Mouse (Mus musculus): ENCODE results near the gene Samd8. TPM values are rescaled to one million over a fixed set of nuclear protein-coding genes. Genes with fewer than 3 reads are reported as not detected.
A peak's percentile ranks its signal among the peaks of the same experiment; 100 is the strongest.

Gene Samd8
- total and polyA plus RNA-seq, 2 experiments from 2014 or later: 28.4 to 67.6 TPM

DNA sequence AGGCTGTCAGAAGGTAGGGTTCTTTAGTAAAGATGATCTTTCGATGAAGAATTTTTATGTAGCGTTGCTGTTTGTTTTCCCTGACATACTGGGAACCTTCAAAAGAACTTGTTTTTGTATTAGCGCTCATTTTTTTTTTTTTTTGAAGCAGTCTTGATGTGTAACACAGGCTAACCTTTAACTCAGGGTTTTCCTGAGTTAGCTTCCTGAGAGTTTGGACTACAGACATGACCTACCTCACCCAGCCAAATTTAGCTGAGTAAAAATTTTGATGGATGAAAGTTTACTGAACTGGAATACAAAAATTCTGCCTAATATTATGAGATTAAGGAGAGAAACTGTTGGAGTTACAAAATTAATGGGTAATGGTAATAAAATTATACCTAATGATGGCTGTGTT is 2.1 kb downstream of the Samd8 start:
- Histone ChIP-seq H3K4me1 (ENCODE audit: insufficient read depth) (peaks cover 9% of the 10 kb centered on the region), H3K27me3 (ENCODE audit: insufficient read depth, low read length) (no peaks in the 10 kb centered on the region), H3K4me3 (ENCODE audit: low read depth, low read length) (no peak overlapping the region), H3K9ac (peak overlapping the region; percentile 94; the same call in 1 of the 2 replicates), H3K36me3 (ENCODE audit: insufficient read depth) (no peaks in the 10 kb centered on the region), H3K9me3 (ENCODE audit: low read length) (no peaks in the 10 kb centered on the region), H3K27ac (ENCODE audit: low read depth, low read length) (no peak overlapping the region), H3K4me2 (ENCODE audit: low read depth) (peak overlapping the region; percentile 63; the same call in 1 of the 2 replicates)
- no peak for TF ChIP-seq CTCF (IDR thresholded peaks at IDR 0.05; ENCODE audit: low read depth)
- DNase-seq (no peak), ATAC-seq (no peak)
- 91% methylated on average over 3 of the region's 3 CpGs for WGBS

DNA sequence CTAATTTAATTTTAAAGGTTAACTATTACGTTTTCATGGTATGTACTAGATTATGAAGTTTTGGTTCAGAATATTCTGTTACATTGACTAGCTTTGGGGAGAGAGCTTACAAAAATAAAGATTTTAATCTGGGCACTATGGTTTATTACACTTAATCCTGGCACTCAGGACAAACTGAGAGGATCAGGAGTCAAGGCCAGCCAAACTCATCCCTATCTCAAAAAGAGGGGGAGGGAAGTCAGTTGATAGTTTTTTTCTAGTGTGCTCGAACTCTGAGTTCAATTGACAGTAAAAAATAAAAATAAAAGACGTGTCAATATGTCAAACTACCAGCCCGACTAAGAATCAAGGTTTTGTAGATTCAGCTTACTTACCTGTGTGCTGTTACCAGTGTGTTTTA is 3.0 kb downstream of the Samd8 start:
- H3K4me1 ChIP-seq (ENCODE audit: insufficient read depth): peaks cover 9% of the 10 kb centered on the region
- H3K4me3 ChIP-seq (ENCODE audit: low read depth, low read length): no peak overlapping the region
- no peaks in the 10 kb centered on the region for H3K36me3 ChIP-seq (ENCODE audit: insufficient read depth)
- ATAC-seq (no peak), DNase-seq (no peak)
- no peaks in the 10 kb centered on the region for H3K27me3 ChIP-seq (ENCODE audit: insufficient read depth, low read length)
- H3K9me3 ChIP-seq (ENCODE audit: low read length): no peaks in the 10 kb centered on the region
- H3K4me2 ChIP-seq (ENCODE audit: low read depth): no peak overlapping the region
- no peak overlapping the region for H3K27ac ChIP-seq (ENCODE audit: low read depth, low read length)
- no peak for TF ChIP-seq CTCF (IDR thresholded peaks at IDR 0.05; ENCODE audit: low read depth)
- WGBS: 84% methylated on average over 4 of the region's 4 CpGs
- no peak overlapping the region for H3K9ac ChIP-seq

- no peak overlapping the region for H3K27ac ChIP-seq (ENCODE audit: low read depth, low read length)
- no peaks in the 10 kb centered on the region for H3K36me3 ChIP-seq (ENCODE audit: insufficient read depth)
- ATAC-seq (no peak), DNase-seq (no peak)
- no peaks in the 10 kb centered on the region for H3K4me1 ChIP-seq (ENCODE audit: insufficient read depth)
- H3K9me3 ChIP-seq (ENCODE audit: low read length): no peaks in the 10 kb centered on the region
- TF ChIP-seq CTCF (IDR thresholded peaks at IDR 0.05; ENCODE audit: low read depth): no peak
- no peak overlapping the region for H3K4me3 ChIP-seq (ENCODE audit: low read depth, low read length)
- no peak overlapping the region for H3K9ac ChIP-seq
- 87% methylated on average over 9 of the region's 9 CpGs for WGBS
- H3K4me2 ChIP-seq (ENCODE audit: low read depth): no peak overlapping the region
- no peaks in the 10 kb centered on the region for H3K27me3 ChIP-seq (ENCODE audit: insufficient read depth, low read length)
These were observed 11.2 kb downstream of the Samd8 start for GRCm38 (mm10) chr14:21761560-21761959.

- H3K36me3 ChIP-seq (ENCODE audit: insufficient read depth): no peaks in the 10 kb centered on the region
- no peak overlapping the region for H3K9ac ChIP-seq
- no peaks in the 10 kb centered on the region for H3K27me3 ChIP-seq (ENCODE audit: insufficient read depth, low read length)
- H3K9me3 ChIP-seq (ENCODE audit: low read length): no peaks in the 10 kb centered on the region
- no peak overlapping the region for H3K4me3 ChIP-seq (ENCODE audit: low read depth, low read length)
- ATAC-seq (no peak), DNase-seq (no peak)
- 91% methylated on average over 3 of the region's 3 CpGs for WGBS
- no peak overlapping the region for H3K27ac ChIP-seq (ENCODE audit: low read depth, low read length)
- no peaks in the 10 kb centered on the region for H3K4me1 ChIP-seq (ENCODE audit: insufficient read depth)
- no peak for TF ChIP-seq CTCF (IDR thresholded peaks at IDR 0.05; ENCODE audit: low read depth)
- no peak overlapping the region for H3K4me2 ChIP-seq (ENCODE audit: low read depth)
These were observed 13.4 kb downstream of the Samd8 start for GRCm38 (mm10) chr14:21763736-21764135.

- TF ChIP-seq CTCF (IDR thresholded peaks at IDR 0.05; ENCODE audit: low read depth): no peak
- no peak for ATAC-seq
- 70% methylated on average over 6 of the region's 6 CpGs for WGBS
- no peak overlapping the region for H3K4me2 ChIP-seq (ENCODE audit: low read depth)
- no peak overlapping the region for H3K27ac ChIP-seq (ENCODE audit: low read depth, low read length)
- no peak overlapping the region for H3K4me3 ChIP-seq (ENCODE audit: low read depth, low read length)
- no peak for DNase-seq
- H3K27me3 ChIP-seq (ENCODE audit: insufficient read depth, low read length): no peaks in the 10 kb centered on the region
- no peaks in the 10 kb centered on the region for H3K4me1 ChIP-seq (ENCODE audit: insufficient read depth)
- H3K9ac ChIP-seq: no peak overlapping the region
- H3K36me3 ChIP-seq (ENCODE audit: insufficient read depth): no peaks in the 10 kb centered on the region
- H3K9me3 ChIP-seq (ENCODE audit: low read length): no peaks in the 10 kb centered on the region
These were observed 14.3 kb downstream of the Samd8 start for GRCm38 (mm10) chr14:21764646-21765045.

GRCm38 (mm10) chr14:21765754-21766397 is 15.5 kb downstream of the Samd8 start:
- Histone ChIP-seq H3K9me3 (ENCODE audit: low read length) (no peaks in the 10 kb centered on the region), H3K27ac (ENCODE audit: low read depth, low read length) (no peak overlapping the region), H3K4me2 (ENCODE audit: low read depth) (no peak overlapping the region), H3K4me1 (ENCODE audit: insufficient read depth) (no peaks in the 10 kb centered on the region), H3K9ac (no peak overlapping the region), H3K27me3 (ENCODE audit: insufficient read depth, low read length) (no peaks in the 10 kb centered on the region), H3K4me3 (ENCODE audit: low read depth, low read length) (no peak overlapping the region), H3K36me3 (ENCODE audit: insufficient read depth) (no peaks in the 10 kb centered on the region)
- no peak for TF ChIP-seq CTCF (IDR thresholded peaks at IDR 0.05; ENCODE audit: low read depth)
- no peak for DNase-seq
- ATAC-seq: no peak
- 79% methylated on average over 7 of the region's 7 CpGs for WGBS

DNA sequence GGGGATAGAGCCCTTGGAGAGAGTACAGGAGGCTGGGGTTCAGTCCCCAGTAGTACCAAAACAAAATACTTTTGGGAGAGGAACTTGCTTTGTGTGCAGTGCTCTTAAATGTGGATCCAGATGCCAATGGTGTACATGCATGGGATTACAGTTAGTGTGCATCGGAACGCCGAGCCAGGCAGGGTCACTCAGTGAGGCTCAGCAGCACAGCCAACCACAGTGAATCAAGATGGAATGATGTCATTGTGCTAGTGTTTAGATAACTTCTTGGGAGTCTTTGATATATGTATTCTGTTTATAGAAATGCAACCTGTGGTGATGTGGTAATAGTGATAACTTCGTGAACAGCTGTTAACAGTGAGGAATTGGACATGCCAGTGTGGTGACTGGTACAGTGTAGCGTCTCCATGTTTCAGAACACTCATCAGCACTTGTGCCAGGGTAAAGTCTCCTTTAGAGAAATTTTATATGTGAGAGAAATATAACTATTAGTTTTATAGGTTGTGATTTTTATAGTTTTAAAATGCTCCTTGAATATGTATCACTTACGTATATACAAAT is 16.1 kb downstream of the Samd8 start:
- Histone ChIP-seq H3K9ac (no peak overlapping the region), H3K4me1 (ENCODE audit: insufficient read depth) (no peaks in the 10 kb centered on the region), H3K4me3 (ENCODE audit: low read depth, low read length) (no peak overlapping the region), H3K9me3 (ENCODE audit: low read length) (no peaks in the 10 kb centered on the region), H3K36me3 (ENCODE audit: insufficient read depth) (no peaks in the 10 kb centered on the region), H3K4me2 (ENCODE audit: low read depth) (no peak overlapping the region), H3K27ac (ENCODE audit: low read depth, low read length) (no peak overlapping the region), H3K27me3 (ENCODE audit: insufficient read depth, low read length) (no peaks in the 10 kb centered on the region)
- TF ChIP-seq CTCF (IDR thresholded peaks at IDR 0.05; ENCODE audit: low read depth): no peak
- DNase-seq (no peak), ATAC-seq (no peak)
- 89% methylated on average over 6 of the region's 6 CpGs for WGBS

Data from forebrain, postnatal 0 days (tissue).